Mouse (Mus musculus): ENCODE measurements at regions not wholly inside any gene's neighbourhood (a gene's known extent, or its start where the extent isn't known, plus 50 kb on each side); places are given as distances from the start of the nearest gene placed in this dataset.

DNA sequence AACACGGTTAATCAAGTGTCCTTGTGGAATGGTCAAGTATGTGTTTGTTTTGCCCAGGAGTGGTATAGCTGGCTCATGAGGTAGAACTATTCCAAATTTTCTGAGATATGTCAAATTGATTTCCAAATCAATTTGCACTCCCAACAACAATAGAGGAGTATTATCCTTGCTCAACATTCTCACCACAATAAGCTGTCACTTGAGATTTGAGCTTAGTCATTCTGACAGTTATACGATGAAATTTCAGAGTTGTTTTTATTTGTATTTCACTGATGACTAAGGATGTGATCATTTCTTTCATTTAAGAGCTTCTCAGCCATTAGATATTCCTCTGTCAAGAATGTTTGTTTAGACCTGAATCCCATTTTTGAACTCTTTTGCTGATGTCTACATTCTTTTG lies 62.5 kb downstream of the Kap start:
- H3K4me3 ChIP-seq, result no peak overlapping the region
- H3K79me2 ChIP-seq (ENCODE audit: control insufficient read depth, insufficient read depth), result no peaks in the 10 kb centered on the region
- no peaks in the 10 kb centered on the region for H3K36me3 ChIP-seq (ENCODE audit: control insufficient read depth, insufficient read depth)
- TF ChIP-seq CEBPB (IDR thresholded peaks at IDR 0.05; ENCODE audit: insufficient read depth, poor library complexity, severe bottlenecking) (peak; percentile 76), POLR2AphosphoS2 (IDR thresholded peaks at IDR 0.05; ENCODE audit: insufficient read length, low read depth) (no peak)
- H3K27me3 ChIP-seq (ENCODE audit: control insufficient read depth, insufficient read depth, insufficient read length), result no peaks in the 10 kb centered on the region
- H3K4me2 ChIP-seq (ENCODE audit: low read depth), result no peak overlapping the region
- H3ac ChIP-seq (ENCODE audit: control insufficient read depth, insufficient read length), result no peak overlapping the region
